Mouse (Mus musculus) yolk sac, embryonic 10.5 days (tissue): ENCODE results near the gene Gm14399.
"Not testable (repeated sequence)": the region's sequence is repeated elsewhere in the genome, so short reads cannot be mapped to it uniquely, and the experiment has no call there.

Source experiments
- DNase-seq: peaks from one replicate; pipeline ENCODE4 v3.0.0-alpha.2; 2017; ENCODE audit warnings: low spot score

Gene Gm14399

GRCm38 (mm10) chr2:175141993-175142295, at the start of gene Gm14399:
TSS of gene Gm14399 (minus strand) at chr2:175142012.
- not testable (repeated sequence) for DNase-seq

DNA sequence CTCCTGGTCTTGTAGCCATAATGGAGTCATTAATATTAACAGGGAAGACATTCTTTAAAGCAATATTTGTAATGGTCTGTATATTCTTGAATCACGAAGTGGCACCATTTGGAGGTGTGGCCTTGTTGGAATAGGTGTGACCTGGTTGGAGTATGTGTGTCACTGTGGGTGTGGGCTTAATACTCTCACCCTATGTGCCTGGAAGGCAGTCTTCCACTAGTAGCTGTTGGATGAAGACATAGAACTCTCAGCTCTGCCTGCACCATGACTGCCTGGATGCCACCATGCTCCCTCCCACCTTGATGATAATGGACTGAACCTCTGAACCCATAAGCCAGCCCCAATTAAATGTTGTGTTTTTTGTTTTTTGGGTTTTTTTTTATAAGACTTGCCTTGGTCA, 37.2 kb upstream of the Gm14399 start:
- DNase-seq: not testable (repeated sequence)

- no peak for DNase-seq
Measured at GRCm38 (mm10) chr2:175176312-175176711, 34.5 kb upstream of the Gm14399 start.

DNA sequence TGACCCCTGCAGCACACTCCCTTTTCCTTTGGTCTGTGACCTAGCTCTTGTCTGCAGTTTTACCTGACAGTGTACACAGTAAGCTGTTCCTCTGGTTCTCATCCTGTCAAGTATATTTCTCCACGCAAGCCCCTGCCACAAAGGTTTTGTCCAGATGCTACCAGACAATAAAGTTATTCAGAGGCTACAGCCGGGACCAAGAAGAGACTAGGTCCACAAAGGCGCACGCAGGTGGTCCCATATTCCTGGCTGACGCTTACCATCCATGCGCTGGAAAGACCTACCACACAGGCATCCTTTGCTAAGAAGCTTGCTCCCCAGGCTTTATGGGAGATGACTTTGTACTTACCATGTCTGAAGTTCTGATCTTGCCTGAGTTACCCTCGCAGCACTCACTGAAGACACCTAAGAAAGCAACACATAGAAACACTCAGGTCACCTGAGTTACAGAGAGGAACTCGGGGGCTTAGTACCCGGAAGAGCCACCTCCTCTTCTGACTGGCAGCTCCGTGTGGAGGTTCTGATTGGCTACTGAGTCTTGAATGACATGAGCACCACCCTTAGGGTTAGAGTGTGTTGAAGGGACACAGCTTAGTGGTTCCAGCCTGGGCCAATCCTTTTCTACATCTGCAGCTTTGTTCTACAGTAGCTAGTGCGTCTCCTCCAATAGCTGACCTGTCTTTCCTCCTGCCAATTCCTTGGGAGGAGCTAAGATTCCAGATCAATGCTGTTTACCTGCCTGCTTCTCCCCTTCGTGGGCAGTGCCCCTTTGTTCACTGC, 33.8 kb upstream of the Gm14399 start, which contains the start of gene Gm14443:
Gene Gm14443, minus strand, starts transcription at position 471 of the 780 bp plus-strand sequence.
- DNase-seq: peak; percentile 61

DNA sequence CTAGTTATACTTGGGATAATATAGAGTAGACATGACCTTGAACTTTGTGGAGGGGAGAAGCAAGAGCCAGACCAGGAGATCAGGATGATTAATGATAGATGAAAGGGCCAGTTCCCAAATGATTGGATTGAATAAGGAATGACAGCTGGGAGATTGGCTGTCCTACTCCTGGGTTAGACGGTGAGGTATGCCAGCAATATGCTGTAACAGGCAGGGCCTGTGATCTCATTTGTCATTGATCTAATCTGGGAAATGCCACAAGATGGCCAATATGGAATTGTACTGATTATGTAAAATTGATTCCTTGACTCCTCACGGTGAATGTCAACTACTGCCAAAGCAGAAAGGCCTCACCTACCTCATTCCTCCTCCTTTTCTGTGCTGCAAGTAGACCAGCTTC, 32.2 kb upstream of the Gm14399 start:
- DNase-seq: not testable (repeated sequence)

GRCm38 (mm10) chr2:175172906-175173595, 31.2 kb upstream of the Gm14399 start:
- not testable (repeated sequence) for DNase-seq

DNA sequence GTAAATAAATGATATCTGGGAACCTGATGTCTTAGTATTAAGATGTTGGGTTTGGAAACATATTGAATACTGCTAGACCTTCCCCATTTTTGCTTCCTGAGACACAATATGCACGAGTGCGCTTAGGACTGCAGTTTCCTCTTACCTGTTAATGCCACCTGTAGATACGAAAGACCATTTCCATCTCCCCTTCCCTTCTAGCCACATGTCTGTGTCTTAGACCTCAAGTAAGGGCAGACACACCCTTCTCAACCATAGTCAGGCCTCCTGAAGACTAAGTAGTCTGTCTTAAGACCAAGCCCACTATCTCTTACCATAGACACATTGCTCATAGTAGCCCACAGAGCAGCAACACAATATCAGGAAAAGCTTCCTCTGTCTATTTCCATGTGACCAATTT, 30.3 kb upstream of the Gm14399 start:
- DNase-seq: no peak

- DNase-seq: not testable (repeated sequence)
Measured at GRCm38 (mm10) chr2:175166870-175167269, 25.1 kb upstream of the Gm14399 start.

DNA sequence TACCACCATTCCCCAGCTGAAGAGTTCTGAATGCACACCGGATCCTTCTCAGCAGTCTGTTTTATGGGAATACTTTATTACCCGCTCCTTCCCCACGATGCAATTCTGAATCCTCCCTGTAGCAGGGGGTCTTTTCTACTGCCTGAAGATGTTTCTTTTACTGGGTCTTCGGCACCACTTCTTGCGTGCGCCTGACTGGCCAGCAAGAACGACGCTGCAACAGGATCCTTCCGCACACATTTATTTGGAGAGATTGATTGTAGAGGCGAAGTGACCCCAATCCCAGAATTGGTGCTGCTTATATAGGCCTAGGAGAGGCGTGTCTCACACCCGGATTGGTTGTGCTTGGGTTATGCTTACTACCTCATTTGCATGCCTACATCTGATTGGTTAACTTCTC, 23.3 kb upstream of the Gm14399 start:
- DNase-seq: not testable (repeated sequence)

GRCm38 (mm10) chr2:175161438-175161837, 19.6 kb upstream of the Gm14399 start:
- DNase-seq: not testable (repeated sequence)

DNA sequence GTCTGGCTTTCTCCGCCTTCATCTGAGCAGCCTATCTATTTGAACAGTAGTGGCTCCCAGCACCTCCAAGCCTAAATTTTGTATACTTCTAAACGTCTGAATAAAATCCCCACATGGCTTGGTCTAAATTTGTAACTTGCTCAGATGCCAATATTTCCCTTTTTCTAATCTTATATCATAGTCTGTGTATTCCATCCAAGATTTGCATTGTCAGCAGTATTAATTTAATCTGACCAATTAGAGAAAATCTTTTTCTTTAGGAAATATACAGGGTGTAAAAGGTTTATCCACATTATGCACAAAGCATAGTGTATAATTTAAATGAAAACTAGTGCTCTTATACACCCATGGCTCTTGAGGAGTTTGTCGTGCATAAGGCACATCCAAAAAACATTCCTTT, 16.8 kb upstream of the Gm14399 start:
- DNase-seq: no peak

DNA sequence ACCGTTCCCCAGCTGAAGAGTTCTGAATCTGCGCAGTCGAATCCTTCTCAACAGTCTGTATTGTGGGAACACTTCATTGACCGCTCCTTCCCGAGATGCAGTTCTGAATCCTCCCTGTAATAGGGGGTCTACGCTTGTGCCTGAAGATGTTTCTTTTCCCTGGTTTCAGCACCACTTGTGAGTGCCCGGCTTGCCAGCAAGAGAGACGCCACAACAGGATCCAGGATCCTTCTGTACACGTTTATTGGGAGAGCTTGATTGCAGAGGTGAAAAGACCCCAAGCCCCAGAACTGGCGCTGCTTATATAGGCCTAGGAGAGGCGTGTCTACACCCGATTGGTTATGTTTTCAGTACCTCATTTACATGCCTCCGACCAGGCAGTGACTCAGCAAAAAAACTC, 14.9 kb upstream of the Gm14399 start:
- no peak for DNase-seq

DNA sequence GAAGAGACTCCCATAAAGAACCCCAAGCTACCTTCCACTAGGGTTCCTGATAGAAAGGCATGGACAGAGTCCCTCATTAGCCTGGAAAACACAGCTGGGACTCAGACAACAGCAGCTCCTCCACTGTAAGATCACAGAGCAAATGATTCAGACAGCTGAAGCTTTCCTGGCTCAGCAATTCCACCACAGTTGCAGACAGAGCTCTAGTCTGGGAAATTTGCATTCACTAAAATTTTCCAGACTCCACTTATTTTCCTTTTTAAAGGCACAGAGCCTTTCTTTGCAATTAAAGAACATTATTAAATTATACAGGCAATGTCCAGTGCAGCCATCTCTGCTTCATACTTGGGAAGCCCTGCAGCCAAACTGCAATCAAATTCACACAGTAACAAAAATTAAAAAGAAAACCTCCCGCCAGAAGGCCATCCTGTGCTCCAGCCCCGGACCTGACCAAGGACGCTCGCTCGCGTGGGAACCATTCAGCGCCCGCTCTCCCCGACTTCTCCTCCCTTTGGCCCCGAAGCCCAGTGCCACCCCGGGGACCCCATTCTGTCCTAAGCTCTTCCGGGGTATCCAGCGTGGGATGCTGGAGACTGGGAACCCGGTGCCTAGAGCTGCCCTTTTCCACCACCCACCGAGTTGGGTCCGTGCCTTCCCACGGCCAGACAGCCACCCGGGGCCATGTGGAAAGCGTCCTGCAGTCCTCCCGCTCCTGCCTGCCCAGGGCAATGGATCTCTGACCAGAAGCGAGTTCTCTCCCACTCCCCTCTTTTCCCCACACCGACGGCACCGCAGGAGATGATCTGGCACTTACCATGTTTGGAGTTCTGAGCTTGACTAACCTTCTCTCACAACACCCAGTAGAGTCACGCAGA, 457 bp downstream of the Gm14399 start:
- DNase-seq: peak; percentile 8

- DNase-seq: not testable (repeated sequence)
Measured at GRCm38 (mm10) chr2:175140624-175141023, 1.2 kb downstream of the Gm14399 start.
